Mouse (Mus musculus) retina, adult 2 months (tissue): Measurements from ENCODE around the gene Spsb1.

Experiments used
- DNase-seq: peaks from one replicate; pipeline ENCODE4 v3.0.0-alpha.2; 2012; ENCODE audit warnings: low read depth, low spot score

The Spsb1 gene

DNA sequence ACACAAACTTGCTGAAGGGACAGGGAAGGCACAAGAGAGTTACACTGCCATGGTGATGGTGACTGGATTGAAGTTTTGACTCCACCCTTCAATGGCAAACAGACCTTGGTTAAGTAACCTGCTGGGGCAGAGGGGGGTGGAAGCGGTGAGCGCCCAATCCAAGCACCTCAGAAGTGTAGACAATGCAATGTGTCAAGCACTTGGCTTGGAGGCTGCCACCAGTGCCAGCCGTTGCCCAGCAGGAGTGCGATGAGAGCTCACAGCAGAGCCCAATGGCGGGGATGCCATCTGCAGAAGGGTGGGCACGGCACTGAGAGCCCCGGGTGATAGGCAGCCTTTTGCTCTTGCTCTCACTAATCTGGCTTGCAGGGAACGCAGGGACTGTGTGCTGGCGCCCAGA lies 2.6 kb downstream of the Spsb1 start:
- DNase-seq = no peak

- DNase-seq = no peak
Observed at GRCm38 (mm10) chr4:149951201-149951600, 3.6 kb downstream of the Spsb1 start.

- no peak for DNase-seq
Observed at GRCm38 (mm10) chr4:149949691-149950090, 5.2 kb downstream of the Spsb1 start.

- DNase-seq = no peak
Observed at GRCm38 (mm10) chr4:149948119-149948518, 6.7 kb downstream of the Spsb1 start.

DNA sequence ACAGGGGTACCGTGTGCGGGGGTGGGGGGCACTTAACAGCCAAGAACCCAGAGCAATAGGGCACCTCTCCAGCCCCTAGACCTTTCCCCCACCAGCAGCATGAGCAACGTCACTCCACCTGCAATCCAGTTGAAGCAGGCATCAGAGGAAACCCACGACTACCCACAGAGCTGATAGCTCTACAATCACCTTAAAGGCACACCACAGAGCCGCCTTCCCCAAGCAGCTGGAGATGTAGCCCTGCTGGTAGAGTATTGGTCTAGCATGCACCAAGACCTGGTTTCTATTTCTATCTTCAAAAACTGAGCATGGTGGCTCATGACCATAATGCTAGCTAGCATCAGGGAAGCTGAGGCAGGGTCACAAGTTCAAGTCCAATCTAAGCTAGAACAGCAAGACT lies 7.4 kb downstream of the Spsb1 start:
- DNase-seq = no peak

DNA sequence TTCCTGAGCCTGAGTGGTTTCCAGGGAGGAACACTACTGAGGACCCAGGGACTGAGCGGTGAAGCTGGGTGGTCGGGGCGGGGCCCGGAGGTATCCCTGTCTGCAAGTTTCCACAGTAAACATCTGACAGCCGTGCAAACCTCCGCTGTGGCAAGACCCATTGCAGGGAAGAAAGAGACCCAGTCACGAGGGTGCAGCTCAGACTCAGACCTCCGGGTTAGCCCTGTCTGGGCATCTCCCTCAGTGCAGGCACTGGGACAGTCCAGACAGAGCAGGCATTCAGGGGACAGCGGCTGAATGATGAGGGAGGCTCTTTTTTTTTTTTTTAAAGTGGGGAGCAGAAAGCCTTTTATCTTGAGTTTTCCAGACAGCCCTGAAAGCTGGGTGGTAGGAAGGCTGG lies 9.6 kb downstream of the Spsb1 start:
- no peak for DNase-seq

- DNase-seq = no peak
Observed at GRCm38 (mm10) chr4:149944214-149944613, 10.6 kb downstream of the Spsb1 start.

DNA sequence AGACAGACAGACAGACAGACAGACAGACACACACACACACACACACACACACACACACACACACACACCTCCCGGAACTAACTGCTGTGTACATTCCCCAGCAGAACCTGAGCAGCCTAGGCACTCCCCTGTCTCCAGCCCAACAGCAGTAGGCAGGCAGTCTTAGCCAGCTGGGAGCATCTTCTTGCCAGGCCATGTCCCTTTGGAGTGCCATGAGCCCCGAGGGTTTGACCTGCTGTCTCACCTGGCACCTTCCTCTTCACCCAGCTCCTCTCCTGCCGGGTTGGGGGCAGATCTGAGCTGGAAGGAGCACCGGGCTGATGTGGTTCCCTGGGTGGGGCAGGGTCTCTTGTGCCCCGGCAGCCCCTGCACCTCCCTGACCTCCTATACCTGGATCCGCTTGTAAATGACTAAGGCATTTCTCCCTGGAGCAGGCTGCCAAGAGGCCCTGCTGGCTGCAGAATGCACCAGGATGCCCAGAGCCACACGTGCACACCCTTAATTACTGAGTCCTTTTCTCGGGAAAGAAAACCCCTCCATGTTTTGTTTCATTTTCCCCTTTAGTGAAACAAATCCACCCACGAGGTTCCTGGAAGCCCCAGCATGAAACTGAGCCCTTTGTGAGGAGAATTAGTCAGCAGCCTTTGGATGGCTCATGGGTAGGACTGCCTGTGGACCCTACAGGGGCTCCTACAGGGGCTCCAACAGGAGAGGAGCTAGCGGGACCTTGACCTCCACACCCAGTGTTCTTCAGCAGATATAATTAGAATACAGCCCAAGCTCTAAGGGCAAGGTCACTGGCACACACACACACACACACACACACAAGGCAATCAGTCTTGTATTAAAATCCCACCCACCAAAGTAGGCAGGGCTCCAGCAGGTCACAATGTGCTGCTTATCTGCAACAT lies 11.8 kb downstream of the Spsb1 start:
- no peak for DNase-seq

DNA sequence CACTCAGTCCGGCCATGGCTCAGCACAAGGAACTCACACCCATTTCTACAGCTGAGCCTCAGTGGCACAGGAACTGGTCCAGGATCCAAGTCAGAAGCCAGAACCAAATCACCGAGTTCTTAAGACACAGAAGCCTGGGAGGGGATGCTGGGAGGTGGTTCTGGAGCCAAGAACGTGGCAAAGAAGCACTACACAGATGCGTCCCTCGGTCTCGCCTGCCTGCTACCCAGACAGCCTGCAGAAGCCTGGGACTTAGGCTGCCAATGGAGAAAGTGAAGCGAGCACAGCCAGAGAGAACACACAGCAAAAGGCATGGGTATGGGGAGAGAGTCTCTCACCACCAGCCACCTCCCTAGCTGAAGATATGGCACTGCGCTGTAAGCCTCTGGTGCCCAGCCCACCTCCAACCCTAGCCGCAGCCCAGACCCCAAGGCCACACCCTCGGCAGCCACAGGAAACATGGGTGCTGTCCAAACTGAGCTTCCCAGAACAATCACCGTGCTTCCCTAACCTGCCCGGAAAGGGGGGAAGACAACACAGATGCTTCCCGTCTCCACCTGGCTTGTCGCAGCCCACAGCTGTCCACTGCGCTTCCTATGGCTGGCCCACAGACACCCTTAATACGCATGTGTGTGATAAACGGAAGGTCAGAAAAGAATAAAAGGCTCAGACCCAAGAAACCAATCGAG lies 13.6 kb downstream of the Spsb1 start:
- DNase-seq = no peak

- no peak for DNase-seq
Observed at GRCm38 (mm10) chr4:149938701-149939100, 16.1 kb downstream of the Spsb1 start.

DNA sequence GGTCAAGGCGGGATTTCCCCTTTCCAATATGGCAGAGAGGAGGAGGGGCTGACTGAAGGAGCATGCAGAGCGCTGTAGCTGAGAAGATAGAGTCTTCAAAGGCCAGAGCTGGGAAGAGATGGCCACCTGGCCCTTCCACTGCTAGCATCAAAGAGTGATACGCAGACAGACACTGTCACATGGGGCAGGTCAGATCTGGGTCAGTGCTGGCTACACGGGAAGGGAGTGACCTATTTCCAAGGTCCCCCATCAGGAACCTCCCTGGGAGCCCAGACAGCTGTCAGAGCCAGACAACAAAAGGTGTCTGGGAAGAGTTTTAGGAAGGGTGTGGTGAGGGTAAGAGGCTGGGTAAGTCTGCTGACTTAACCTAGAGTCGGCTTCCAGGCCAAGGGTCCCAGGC lies 17.9 kb downstream of the Spsb1 start:
- no peak for DNase-seq

GRCm38 (mm10) chr4:149935470-149935869 lies 19.4 kb downstream of the Spsb1 start:
- DNase-seq = no peak

GRCm38 (mm10) chr4:149933519-149934245 lies 21.2 kb downstream of the Spsb1 start:
- no peak for DNase-seq

GRCm38 (mm10) chr4:149933025-149933424 lies 21.8 kb downstream of the Spsb1 start:
- DNase-seq = no peak

DNA sequence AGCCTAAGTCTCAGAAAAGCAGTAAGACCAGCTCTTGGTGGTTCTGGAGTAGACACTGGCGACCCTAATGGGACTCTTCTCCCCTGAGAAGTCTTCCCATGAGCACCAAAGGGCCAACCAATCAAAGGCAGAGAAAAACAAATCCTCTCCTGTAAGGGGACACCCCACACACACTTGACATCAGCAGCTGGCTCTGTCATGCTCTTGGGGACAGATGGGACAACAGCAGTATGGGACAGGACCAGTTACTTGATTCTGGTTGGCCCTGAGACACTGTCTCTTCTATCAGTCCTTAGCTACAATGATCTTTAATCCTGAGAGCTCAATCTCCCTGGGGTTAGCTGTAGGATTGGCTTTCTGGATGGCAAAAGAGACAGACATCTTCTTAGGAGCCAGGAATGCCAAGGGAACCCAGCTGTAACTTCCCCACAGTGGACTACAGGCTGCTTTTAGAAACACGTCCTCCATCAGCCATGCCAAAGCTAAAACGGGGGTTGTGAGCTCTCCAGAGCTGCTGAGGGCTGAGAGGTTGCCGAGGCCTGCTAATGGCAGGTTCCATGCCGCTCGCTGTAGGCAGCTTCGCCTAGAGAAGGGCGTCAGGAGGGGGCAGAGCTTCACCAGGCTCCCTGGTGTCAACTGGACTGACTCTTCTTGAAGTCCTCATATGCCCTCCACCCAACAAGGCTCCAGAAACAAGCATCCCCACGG lies 22.6 kb downstream of the Spsb1 start:
- DNase-seq = no peak

- no peak for DNase-seq
Observed at GRCm38 (mm10) chr4:149930755-149931154, 24.1 kb downstream of the Spsb1 start.

DNA sequence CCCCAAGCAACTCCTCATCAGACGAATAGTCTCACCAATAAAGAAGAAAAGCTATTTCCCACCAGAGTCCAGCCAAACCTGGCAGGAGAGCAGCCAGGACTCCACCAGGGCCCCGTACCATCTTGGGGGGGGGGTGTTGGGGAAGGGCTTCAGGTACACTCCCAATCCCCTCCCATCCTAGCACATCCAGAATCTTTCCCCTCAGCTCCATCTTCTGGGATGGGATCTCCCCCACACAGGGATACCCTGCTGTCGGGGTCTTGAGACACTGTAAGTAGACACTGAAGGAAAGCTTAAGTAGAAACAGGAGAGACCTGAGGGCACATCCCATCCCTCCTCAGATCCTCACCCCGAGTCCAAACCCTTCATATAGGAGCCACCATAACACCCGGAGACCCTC lies 31.8 kb downstream of the Spsb1 start:
- no peak for DNase-seq

GRCm38 (mm10) chr4:149922121-149922718 lies 32.6 kb downstream of the Spsb1 start:
- no peak for DNase-seq

GRCm38 (mm10) chr4:149920886-149921285 lies 34.0 kb downstream of the Spsb1 start:
- DNase-seq = no peak

DNA sequence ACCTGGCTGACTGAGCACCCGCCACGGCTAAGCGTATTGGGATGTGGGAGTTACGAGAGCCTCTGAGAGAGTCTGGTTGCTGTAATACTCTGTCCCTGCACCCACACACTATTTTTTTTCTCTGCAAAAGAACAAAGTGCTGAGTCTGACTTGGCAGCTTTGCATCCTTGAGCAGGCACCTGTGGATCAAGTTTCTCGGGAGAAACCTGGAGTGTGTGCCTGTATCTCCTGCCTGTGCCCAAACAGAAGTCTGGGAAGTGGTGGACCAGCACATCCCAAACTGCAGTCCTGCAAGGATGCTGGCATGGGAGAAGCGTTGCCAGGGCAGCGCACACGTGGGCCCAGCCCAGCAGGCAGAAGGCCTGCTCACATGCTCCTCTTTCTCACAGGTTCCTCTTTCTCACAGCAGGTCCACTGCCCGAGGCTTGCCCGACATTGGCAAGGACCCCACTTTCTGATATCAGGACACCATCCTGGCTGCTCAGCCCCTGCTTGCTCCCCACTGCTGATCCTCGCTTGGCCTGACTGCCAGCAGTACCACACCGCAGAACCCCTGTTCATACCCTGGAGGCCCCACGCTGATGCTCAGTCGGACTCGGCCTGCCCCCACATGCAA lies 36.3 kb downstream of the Spsb1 start:
- no peak for DNase-seq

DNA sequence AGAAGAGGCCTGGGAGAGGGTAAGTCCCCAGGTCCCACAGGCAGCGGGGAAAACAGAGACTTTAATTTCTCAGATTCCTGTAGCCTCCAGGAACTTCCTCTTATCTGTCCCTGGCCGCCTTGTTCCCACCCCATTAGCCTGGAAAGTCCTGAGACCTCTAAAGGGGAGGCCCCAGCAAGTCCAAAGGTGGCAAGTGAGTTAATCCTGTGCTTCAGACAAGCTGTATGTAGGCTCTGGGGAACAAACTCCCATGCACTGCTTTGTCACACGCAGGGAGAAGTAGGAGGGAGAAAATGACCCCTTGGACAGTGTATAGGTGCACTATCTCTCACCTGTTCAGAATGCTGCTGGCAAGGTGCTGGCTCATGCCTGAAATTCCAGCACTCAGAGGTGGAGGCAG lies 38.0 kb downstream of the Spsb1 start:
- no peak for DNase-seq
